ENCODE assay signal across 8 mouse cellular contexts in the genomic region with DNA sequence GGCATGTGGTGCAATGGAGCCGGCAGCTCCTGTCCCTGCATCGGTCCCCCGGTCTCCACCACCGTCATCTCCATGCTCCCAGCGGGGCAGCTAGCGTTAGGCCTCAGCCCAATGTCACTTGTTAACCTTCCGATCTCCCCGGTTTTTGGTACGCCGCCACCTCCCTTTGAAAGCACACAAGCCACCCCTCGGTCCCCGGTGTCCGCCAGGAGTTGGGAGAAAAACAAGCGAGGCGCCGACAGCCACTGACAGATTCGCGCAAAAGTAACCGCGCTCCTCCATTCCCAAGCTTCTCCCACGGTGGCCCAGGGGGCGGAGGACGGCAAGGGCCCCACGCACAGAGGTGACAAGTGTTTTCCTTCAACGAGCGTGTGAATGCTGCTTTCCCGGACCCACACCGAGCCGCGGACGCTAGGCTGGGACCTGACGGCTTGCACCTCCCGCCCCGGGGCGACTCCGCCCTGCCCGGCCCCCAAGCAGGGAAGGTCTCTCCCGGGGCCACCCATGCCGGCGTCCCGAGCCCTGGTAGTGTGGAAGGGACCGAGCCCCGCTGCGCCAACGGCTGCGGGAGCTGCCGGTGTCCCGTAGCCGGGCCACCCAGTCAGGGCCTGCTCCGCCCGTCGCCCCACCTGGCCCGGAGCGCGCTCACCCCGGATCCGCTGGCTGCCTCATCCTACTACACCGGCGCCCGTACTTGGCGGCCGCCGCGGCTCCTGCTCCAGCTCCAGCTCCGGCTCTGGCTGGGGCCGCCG. TPM values are rescaled to one million over a fixed set of nuclear protein-coding genes. Genes with fewer than 3 reads are reported as not detected.
DNase-seq lines count a peak whose midpoint lies in the region; ATAC-seq and TF ChIP-seq lines count a peak whose summit lies in the region.

No protein-coding gene starts in this region.

- TF ChIP-seq CTCF in E14TG2a.4 (conservative IDR thresholded peaks at IDR 0.05; ENCODE audit: low read length): no peak
- TF ChIP-seq CTCF in bone marrow, adult 2 months (IDR thresholded peaks at IDR 0.05; ENCODE audit: control insufficient read depth, insufficient read depth, low read length): no peak

- peak overlapping the region; percentile 96 for H3K27ac ChIP-seq in bone marrow, adult 2 months (ENCODE audit: control insufficient read depth, insufficient read depth, low read depth, low read length, poor library complexity)
- peak overlapping the region; percentile 81 for H3K27ac ChIP-seq in embryonic facial prominence, embryonic 14.5 days (replicated peaks; ENCODE audit: low read depth, low read length)
- H3K27ac ChIP-seq in liver, embryonic 11.5 days (ENCODE audit: low read depth, low read length): peak overlapping the region; percentile 94

- no peaks in the 10 kb centered on the region for H3K9me3 ChIP-seq in E14TG2a.4 (ENCODE audit: low read length)
- no peaks in the 10 kb centered on the region for H3K9me3 ChIP-seq in embryonic facial prominence, embryonic 14.5 days (ENCODE audit: control insufficient read depth, low read length)
- H3K9me3 ChIP-seq in liver, embryonic 11.5 days (ENCODE audit: control insufficient read depth, low read length): no peaks in the 10 kb centered on the region

- H3K4me1 ChIP-seq in E14TG2a.4 (replicated peaks; ENCODE audit: low read depth, low read length): peaks cover 58% of the 10 kb centered on the region
- H3K4me1 ChIP-seq in bone marrow, adult 2 months (ENCODE audit: control insufficient read depth, insufficient read depth, low read length): peaks cover 5% of the 10 kb centered on the region
- H3K4me1 ChIP-seq in embryonic facial prominence, embryonic 14.5 days (ENCODE audit: control insufficient read depth, insufficient read depth, low read length): 0 out of 2 replicates have a peak, but pooled peaks cover 9% of the 10 kb centered on the region
- H3K4me1 ChIP-seq in liver, embryonic 11.5 days (replicated peaks; ENCODE audit: control insufficient read depth, insufficient read depth, low read length): peaks cover 21% of the 10 kb centered on the region

- H3K27me3 ChIP-seq in E14TG2a.4 (ENCODE audit: insufficient read depth, low read length): peaks cover 18% of the 10 kb centered on the region
- H3K27me3 ChIP-seq in embryonic facial prominence, embryonic 14.5 days (replicated peaks; ENCODE audit: control insufficient read depth, insufficient read depth, low read length): no peaks in the 10 kb centered on the region
- H3K27me3 ChIP-seq in liver, embryonic 11.5 days (replicated peaks; ENCODE audit: control insufficient read depth, insufficient read depth, low read length): no peaks in the 10 kb centered on the region

- ATAC-seq in embryonic facial prominence, embryonic 14.5 days (ENCODE audit: low read depth): no peak
- ATAC-seq in liver, embryonic 11.5 days (replicated peaks; ENCODE audit: low FRiP score): peak; percentile 78
- ATAC-seq in monocyte, adult 5-6 weeks (replicated peaks; ENCODE audit: insufficient number of reproducible peaks, low FRiP score, low TSS enrichment, poor library complexity, severe bottlenecking): peak; percentile 12; the same call in 1 of the 2 replicates

- H3K36me3 ChIP-seq in E14TG2a.4 (ENCODE audit: insufficient read depth, low read length): no peaks in the 10 kb centered on the region
- H3K36me3 ChIP-seq in embryonic facial prominence, embryonic 14.5 days (ENCODE audit: control insufficient read depth, insufficient read depth, low read length): no peaks in the 10 kb centered on the region
- no peaks in the 10 kb centered on the region for H3K36me3 ChIP-seq in liver, embryonic 11.5 days (ENCODE audit: control insufficient read depth, insufficient read depth, low read length)

- H3K4me3 ChIP-seq in E14TG2a.4 (replicated peaks; ENCODE audit: low read length): peak overlapping the region; percentile 99
- peak overlapping the region; percentile 72 for H3K4me3 ChIP-seq in bone marrow, adult 2 months (replicated peaks; ENCODE audit: control insufficient read depth, low read depth, low read length)
- H3K4me3 ChIP-seq in embryonic facial prominence, embryonic 14.5 days (ENCODE audit: low read depth, low read length): peak overlapping the region; percentile 94
- H3K4me3 ChIP-seq in liver, embryonic 11.5 days (ENCODE audit: low read depth, low read length): peak overlapping the region; percentile 96

- peak; percentile 66; the same call in 1 of the 2 replicates for TF ChIP-seq POLR2A in bone marrow, adult 2 months (IDR thresholded peaks at IDR 0.05; ENCODE audit: borderline replicate concordance, control insufficient read depth, low read depth, low read length)

- WGBS in bone marrow, adult 2 months: under 1% methylated on average over 67 of the region's 67 CpGs
- WGBS in embryonic facial prominence, embryonic 14.5 days: under 1% methylated on average over 39 of the region's 67 CpGs
- under 1% methylated on average over 65 of the region's 67 CpGs for WGBS in liver, embryonic 11.5 days

- DNase-seq in embryonic facial prominence, embryonic 14.5 days (ENCODE audit: low spot score): peak; percentile 39
- peak; percentile 29 for DNase-seq in heart, adult 8-10 months (ENCODE audit: low spot score)
- peak; percentile 40 to 67 for DNase-seq in kidney, adult 8-10 months
- DNase-seq in liver, embryonic 11.5 days (ENCODE audit: low spot score): peak; percentile 81
- DNase-seq in thymus, adult 18-20 months: peak; percentile 30 to 62

- H3K9ac ChIP-seq in embryonic facial prominence, embryonic 14.5 days (ENCODE audit: low read depth, low read length): peak overlapping the region; percentile 92
- peak overlapping the region; percentile 93 for H3K9ac ChIP-seq in liver, embryonic 11.5 days (ENCODE audit: low read depth, low read length)

- H3K4me2 ChIP-seq in embryonic facial prominence, embryonic 14.5 days (ENCODE audit: low read depth, low read length): peak overlapping the region; percentile 87
- H3K4me2 ChIP-seq in liver, embryonic 11.5 days: peak overlapping the region; percentile 83

RNA-seq across cellular contexts. Expression of a gene that starts 0.8 kb away (rescaled TPM):
- 9.2 and 19.2 TPM in 2 replicates for polyA plus RNA-seq in bone marrow, adult 2 months (2011; ENCODE audit: insufficient read depth, insufficient read length, low replicate concordance, missing spikeins)
- 11.0 and 12.0 TPM in 2 replicates for polyA plus RNA-seq in embryonic facial prominence, embryonic 14.5 days (2014; fragmentation: Nextera tagmentation; extraction: Ambion mirVana)
- total RNA-seq in heart, adult 8-10 months (2022): 10 to 100 TPM; 37.9 to 56.9 (median 45.0) TPM
- polyA plus RNA-seq in liver, embryonic 11.5 days (2014; fragmentation: Nextera tagmentation; extraction: Ambion mirVana): 13.4 and 15.9 TPM in 2 replicates
- total RNA-seq in monocyte, adult 5-6 weeks (2017): 15.4 to 24.3 TPM (median 17.8 TPM) in 3 replicates

Comparison
In these comparisons a context has a peak if more than half of its experiments do, and no peak if none do; other contexts are left out.
1. DNase-seq: peak in every context shown above with its lines; median percentile 81 in liver, embryonic 11.5 days; 54 in kidney, adult 8-10 months; 46 in thymus, adult 18-20 months; 39 in embryonic facial prominence, embryonic 14.5 days; 29 in heart, adult 8-10 months.